Mouse (Mus musculus) CD4-positive, CD25-positive, alpha-beta regulatory T cell, adult 2 months (primary cell): Measurements from ENCODE around the gene Fubp1.

ENCODE experiments used
- DNase-seq: peaks from one replicate; pipeline ENCODE4 v3.0.0-alpha.2; 2012; ENCODE audit warnings: low read depth, low spot score

The Fubp1 gene

DNA sequence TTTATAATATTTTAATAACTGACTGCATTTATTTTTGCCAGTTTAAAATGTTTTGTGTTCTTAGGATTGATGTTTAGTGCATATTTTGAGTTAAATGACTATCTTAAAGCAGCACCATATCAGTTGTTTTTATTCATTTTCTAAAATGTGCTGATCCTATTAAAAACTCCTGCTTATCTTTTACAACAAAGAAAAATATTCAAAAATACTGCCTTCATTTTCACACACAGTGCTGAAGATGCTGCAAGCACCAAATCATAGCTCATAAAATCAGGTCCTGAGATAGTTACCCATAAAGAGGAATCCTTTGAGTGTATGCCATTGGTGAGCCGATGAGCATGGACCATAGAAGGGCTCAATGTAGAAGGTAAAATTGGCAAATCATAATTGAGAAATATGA lies 25.0 kb downstream of the Fubp1 start:
- no peak for DNase-seq

DNA sequence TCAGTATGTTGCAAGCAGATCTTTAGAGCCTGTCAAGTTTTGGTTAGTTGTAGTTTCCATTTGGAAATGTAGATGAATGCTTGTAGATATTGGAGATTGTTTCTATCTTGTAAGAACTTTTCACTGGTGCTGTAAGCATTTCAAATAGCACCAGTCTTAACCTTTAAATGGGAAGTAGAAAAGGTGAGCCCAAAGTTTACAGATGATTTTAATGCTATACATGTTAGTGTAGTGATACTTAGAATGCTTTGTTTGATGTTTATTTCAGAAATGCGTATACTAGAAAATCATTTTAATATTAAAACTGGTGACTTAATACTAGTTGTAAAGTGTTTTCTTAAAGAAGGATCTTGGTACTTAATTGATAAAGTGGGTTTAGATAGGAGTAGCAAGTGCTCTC lies 25.6 kb downstream of the Fubp1 start:
- no peak for DNase-seq

DNA sequence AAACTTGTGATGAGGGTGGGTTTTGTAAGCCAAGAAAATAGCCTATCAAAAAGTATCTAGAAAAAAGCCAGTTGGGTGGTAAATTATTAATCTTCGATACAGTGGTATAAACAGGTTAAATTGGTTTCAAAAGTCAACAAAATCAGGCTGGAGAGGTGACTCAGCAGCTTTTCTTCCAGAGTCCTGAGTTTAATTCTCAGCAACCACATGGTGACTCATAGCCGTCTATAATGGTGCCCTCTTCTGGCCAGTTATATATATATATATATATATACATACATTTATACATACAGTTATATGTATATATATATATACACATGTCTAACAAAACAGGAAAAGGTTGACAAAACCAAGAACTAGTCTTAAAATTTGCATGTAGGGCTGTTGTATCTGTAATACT lies 28.6 kb downstream of the Fubp1 start:
- DNase-seq, result peak; percentile 33

DNA sequence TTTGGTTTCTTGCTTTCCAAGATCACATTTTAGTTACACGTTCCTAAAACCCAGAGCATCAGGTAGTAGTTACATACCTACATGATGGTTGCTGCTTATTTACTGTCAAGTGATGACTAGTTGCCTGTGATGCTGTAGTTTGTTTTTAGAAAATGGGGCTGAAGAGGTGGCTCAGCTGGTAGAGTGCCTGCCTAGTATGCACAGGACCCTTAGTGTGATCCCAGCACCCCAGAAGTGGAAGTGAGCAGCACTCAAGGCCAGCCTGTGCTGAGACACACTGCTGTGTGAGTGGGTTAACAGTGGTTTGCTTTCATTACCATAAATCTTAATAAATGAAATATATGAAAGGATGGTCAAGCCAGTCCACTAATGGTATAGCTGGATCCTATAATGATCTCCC lies 29.4 kb downstream of the Fubp1 start:
- DNase-seq, result no peak

DNA sequence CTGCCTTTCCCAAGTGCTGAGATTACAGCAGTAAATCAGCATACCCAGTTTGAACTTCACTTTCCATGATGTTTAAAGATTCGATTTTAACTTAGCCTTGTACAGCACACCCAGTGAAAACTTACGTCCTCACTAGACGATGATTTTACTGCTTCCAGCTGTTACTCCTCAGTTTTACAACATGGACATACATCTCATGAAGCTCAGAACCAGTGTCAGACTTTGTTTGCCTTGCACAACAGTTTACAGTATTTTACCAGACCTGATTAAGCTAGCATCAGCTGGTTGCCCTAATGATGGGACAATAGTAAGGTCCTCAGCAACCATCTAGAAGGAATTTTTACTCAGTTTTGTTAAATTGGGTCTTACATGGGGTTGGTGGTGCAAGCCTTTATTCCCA lies 30.9 kb downstream of the Fubp1 start:
- DNase-seq, result no peak

DNA sequence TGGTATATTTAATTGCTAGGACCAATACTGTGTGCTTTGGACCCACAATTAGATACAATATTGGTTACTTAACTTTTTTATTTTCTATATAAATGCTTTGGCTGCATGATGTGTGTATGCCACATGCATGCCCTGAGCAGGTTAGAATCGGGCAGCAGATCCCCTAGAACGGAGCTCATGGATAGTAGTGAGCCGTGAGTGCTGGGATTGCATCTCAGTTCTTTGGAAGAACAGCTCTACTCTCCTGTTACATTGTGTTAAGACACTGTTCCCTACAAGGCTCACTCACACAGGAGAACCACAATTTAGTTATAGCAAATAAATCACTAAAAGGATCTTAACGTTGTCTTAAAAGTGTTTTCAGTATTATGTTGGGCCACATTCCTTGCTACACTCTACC lies 33.1 kb downstream of the Fubp1 start:
- no peak for DNase-seq

DNA sequence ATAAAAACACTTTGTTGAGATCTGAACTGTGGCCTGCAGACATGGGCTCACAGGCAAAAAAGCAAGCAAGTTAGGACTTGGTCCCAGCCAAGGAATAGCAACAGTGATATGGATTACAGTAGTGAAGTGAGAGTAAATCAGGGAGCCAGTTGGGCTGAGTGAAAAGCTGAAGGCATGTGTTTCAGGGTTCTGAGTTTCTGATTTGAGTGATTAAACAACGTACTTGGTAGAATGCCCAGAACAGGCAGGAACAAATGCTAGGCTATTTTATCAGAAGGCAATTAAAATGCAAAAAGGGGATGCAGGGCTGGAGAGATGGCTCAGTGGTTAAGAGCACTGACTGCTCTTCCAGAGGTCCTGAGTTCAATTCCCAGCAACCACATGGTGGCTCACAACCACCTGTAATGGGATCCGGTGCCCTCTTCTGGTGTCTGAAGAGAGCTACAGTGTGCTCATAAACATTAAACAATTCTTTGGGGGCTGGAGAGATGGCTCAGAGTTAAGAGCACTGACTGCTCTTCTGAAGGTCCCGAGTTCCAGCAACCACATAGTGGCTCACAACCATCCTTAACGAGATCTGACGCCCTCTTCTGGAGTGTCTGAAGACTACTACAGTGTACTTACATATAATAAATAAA lies 35.2 kb downstream of the Fubp1 start:
- DNase-seq, result no peak

DNA sequence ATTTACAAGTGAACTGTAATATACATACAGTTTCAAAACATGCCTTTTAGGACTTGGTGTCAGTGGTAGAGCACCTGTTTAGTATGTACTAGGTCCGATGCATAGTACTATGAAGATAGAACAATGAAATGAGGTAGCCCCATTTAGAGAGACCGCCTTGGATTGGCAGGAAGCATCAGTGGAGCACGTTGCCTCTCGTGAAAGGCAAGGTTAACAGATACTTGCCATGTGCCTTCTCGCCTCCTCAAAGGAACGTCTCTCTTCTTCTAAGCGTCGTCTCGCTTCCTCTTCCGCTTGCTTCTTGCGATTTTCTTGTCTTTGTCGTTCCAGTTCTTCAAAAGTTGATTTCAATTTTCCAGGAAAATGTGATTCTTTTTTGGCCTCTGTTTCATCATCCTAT lies 37.5 kb downstream of the Fubp1 start:
- DNase-seq, result no peak

DNA sequence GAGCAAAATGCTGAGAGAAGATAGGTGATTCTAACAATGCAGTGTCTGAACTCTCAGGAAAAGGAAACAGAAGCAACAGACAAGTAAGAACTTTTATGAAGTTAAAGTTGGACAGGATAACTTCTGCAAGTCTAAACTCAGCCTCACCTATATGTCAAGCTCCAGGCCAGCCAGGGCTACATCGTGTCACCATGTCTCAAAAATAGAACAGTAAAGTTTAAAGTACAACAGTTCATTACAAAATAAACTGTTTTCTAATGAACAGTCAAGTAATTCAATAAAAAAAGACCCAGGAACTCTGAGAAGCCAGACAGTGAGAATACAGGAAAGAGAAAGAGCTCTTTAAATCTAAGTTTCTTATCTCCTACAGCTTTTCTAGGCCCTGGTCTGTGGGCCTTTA lies 40.3 kb downstream of the Fubp1 start:
- DNase-seq, result no peak

DNA sequence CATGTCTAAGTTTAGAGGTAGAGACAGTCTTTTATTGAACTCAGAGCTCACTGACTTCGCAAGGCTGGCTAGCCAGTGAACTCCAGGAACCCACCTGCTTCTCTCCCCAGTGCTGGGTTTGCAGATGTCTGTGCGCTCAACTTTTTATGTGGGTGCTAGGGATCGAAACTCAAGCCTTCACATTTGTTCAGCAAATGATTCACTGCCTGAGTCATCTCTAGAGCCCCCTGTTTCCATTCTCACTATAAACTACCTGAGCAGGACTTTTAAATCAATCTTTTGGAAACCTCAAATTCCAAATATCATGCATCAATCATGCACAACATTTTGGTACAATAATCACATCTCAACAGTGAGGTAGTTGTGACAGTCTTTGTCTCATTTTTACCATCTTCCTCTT lies 47.3 kb downstream of the Fubp1 start:
- no peak for DNase-seq

DNA sequence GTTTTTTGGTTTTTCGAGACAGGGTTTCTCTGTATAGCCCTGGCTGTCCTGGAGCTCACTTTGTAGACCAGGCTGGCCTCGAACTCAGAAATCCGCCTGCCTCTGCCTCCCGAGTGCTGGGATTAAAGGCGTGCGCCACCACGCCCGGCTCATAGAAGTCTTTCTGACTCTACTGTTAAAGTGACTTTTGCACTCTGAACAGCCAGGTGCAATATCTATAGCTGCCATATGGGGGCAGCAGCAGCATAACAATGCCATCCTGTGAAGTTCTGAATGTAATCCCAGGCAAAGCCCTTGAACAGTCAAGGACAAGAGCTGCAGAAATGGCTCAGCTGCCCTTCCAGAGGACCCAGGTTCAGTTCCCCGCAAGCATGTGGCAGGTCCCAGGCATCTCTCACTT lies 49.2 kb downstream of the Fubp1 start:
- DNase-seq, result peak; percentile 77

DNA sequence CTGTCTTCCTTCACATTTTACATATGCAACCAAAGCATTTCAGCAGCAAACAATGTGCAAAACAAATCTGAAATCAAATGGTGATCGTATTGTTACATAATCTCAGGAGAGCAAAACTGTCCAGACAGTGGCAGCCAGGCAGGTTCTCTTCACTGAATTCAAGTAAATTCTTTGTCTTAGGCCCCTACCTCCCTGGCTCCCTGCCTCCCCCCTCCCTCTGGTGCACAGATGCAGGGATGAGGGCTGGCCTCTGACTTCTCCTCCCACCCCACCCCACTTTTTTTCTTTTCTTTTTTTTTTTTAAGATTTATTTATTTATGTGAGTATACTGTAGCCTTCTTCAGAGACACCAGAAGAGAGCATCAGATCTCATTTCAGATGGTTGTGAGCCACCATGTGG lies 50.1 kb downstream of the Fubp1 start:
- no peak for DNase-seq

DNA sequence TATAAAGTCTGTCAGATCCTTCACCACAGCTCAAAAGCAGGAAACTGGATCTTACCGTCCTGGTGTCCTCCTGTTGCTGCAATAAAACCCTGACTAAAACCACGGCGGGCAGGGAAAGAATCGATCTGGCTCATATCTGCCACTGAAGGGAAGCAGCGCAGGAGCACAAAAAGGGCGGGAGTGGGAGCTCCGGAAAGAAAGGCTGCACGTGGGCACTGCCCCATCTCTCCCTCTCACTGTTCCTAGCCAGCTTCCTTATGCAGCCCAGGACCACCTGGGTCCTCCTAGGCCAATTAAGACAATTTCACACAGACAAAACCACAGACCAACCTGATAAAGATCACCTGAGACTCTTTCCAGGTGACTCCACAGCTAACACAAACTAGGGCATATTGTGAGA lies 51.2 kb downstream of the Fubp1 start:
- no peak for DNase-seq

DNA sequence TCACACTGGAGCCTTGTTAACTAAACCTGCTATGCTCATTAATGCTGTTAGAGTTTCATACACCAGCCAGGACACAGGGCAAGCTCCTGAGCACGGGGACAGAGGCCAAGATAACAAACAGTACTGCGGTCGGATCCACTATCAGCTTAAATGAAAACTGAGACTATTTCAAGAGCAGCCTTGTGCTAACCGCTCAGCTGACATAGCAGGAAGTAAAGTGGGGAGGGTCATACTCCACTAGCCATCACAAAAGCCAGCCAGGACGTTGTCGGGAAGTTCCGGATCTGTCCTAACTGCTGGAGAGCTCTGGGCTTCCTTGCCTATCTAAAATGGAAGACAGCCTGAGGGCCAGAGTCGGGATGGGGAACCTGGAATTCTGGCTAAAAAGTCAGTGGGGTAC lies 51.7 kb downstream of the Fubp1 start:
- no peak for DNase-seq

DNA sequence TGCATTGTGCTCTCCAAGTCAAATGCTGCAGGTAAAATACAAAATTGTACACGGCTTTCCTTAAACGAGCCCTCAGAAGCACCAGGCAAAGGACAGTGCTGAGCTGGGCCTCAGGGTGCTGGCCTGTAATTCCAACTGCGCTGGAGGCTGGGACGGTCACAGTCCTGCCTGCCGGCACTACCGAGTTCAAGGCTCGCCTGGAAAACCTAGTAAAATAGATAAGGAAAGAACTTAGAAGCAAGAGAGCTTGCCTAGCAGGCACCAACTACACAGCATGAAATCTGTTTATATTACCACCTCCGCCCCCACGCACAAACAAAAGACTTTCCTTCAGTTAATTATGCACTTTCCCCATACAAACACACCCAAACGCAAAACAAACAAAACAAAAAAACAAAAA lies 54.2 kb downstream of the Fubp1 start:
- DNase-seq, result no peak

DNA sequence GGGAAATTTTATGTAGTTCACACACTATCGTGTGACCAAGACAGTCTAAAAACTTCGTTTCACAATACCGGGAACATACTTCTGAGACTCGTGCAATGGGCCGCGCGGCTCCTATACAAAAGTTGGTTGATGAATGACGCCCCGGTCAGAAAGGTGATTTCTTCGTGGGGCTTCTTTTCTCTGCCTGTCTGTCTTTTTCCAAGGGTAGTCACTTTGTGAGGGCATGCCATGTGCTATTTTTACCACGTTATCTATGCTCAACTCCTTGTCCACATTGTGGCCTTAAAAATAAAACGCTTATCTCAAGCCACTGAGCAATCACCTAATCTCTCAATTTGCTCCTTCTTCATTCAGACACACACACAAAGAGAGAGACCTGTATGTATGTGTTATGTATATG lies 54.6 kb downstream of the Fubp1 start:
- DNase-seq, result no peak

DNA sequence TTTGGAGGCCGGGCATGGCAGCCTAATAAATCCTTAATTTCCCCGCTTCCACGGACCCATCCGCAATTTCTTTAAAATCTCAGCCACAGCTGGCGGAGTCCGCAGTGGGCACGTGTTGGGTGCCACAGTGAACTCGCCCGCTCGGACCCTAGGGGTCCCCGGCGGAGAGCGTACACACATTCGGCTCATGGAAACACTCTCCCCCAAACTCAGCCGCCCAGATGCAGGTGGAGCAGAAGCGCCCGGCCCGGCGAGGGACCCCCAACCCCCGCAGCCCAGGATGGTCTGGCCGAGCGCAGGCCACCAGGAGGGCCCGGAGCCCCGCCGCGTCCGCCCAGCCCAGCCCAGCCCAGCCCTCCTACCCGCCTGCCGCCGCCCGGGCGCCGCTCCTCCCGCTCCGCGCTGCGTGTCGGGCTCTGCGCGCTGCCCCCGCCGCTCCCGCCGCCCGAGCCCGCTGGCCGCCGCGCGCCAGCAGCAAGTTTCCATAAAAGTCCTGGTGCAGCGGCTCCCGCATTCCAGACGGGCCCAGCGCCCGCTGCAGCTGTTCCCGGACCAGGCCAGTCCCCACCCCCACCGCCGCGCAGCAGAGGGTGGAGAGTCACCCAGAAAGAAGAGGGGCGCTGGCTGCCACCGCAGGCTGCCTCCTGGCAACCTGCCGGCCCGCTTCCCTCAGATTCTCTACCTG lies 55.3 kb downstream of the Fubp1 start:
- DNase-seq, result peak; percentile 6

DNA sequence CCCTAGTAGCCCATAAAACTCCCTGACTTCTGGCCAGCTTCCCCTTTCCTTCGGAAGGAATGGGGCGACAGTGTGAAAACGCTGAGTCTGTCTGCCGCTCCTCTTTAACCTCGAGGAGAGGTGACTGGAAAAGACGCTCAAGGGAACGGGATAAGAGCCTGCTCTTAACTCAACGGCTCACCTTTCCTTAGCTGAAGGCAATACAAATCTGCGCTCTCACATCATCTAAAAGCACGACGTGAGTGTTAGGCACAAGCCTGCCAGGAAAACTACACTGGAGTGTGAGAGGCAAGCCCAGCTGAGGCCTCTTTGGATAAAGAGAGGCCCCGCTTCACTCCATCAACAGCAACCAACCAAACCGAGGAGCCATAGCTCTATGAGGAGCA lies 55.8 kb downstream of the Fubp1 start, which contains the start of gene Nexn:
TSS of gene Nexn (minus strand) at position 315 of the 386 bp plus-strand sequence.
- no peak for DNase-seq

DNA sequence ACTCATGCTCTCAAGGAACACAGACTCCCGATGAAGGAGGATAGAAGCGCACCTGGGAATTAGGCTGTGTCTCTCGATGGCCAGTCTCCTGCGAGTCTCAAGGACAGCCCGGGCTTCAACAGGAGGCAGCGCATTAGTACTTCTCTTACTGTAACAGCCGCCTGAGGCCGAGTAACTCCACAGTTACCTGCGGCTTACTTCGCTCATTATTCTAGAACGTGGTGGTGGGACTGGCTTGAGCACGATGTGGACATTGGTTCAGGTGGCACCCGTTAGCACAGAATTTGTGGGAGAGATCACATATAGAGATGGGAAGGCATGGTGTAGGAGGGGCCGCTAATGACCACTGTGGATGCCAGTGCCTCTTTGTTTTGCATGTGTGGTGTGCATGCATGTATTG lies 57.9 kb downstream of the Fubp1 start:
- DNase-seq, result no peak

DNA sequence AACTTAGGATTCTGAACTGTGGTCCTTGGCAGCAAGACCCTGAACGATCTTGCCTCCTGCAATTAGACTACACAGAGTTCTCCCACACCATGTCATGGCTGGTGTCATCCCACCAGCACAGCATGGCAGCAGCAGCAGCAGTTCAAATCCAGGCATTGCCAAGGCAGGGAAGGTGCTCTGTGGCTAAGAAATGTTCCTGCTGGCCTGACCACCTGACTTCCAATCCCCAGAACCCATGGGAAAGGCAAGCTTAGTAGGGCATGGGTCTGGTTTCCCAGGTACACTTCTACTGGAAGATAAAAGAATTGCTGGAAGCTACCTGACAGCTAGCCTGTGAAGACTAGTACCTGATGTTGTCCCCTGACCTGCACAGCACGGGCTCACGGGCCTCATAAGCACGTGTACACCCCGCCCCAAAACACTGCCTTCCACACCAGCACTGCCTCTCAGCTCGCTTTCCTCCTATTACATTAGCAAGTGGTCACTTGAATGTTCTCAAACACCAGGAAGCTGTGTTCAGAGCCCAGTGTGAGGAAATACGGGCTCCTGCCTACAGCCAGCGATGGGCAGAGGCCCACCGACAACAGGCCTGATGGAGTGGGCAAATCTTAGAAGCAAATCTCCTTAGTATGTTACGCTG lies 61.0 kb downstream of the Fubp1 start:
- DNase-seq, result no peak

DNA sequence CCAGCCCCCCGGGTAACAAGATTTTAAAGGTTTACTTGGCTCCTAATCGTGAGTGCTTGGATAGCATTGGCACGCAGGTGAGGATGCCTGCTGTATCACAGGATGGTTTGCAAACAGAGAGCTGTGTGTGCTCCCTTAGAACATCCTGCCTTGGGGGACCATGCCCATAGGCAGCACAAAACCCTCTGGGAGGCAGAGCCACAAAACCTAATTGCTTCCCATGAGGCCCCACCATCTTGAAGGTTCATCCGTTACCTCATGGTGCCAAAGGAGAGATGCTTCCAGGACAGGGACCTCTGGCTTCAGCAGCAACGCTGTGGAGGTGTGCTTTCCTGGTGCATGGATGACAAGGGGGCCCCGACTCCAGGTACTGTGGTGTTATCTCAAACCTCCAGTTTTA lies 61.7 kb downstream of the Fubp1 start:
- DNase-seq, result no peak

DNA sequence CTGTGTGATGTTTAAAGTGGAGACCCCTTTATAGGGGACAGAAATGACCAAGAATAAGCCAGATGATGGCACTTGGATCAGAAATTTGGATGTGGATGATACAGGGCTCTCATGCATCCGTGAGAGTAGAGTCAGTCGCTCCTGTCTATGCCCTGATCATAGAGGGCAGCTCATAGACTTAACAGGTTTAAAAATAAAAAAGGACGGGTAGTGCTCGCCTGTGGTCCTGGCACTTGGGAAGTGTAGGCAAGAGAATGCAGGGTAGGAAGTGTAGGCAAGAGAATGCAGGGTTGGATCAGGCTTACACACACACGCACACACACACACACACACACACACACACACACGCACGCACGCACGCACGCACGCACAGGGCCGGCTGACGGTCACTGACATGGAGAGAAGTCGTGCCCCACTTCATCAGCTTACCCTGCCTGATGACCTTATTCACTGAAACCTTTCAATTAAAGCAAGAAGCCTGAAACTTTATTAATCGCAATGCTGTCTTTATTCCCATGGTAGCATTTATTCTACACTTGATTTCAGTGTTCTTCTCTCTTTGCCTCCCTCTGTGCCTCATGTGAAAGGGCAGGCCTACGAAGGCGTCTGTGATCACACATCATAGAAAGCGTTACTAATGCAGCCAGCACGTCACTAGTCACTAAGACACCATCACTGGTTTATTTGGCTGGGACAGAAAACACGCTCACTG lies 62.9 kb downstream of the Fubp1 start:
- DNase-seq, result no peak

DNA sequence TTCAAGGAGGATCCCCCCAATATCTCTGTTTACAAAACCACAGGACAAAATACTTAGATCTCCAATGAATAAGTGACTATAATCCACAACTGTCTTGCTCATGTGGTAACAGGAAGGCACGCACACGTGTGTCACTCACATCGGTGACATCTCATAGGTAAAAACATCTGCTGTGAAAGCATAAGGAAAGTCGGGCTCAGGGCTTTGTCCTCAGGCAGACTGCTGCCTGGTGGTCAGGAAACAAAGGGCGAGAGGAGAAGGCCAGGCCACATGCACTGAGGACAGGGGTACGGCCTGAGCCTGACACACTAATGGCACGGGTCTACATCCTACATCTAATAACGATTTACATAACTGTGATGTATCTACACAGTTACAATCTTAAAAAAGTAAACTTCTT lies 64.8 kb downstream of the Fubp1 start:
- DNase-seq, result no peak
